Mouse (Mus musculus) intestine, embryonic 14.5 days (tissue): ENCODE results near the gene Sdk2. TPM values are rescaled to one million over a fixed set of nuclear protein-coding genes. Genes with fewer than 3 reads are reported as not detected.

Source experiments
- ATAC-seq: fragments of 200-750 bp; cut with Nextera tagmentation; replicated peaks from 2 replicates; pipeline ENCODE4 v1.8.0; 2017; ENCODE audit warnings: low read depth, moderate number of reproducible peaks, moderate TSS enrichment, moderate library complexity; ENCODE audit not compliant: low FRiP score, low TSS enrichment
- DNase-seq: peaks from one replicate; pipeline ENCODE4 v3.0.0-alpha.2; 2018; ENCODE audit warnings: low spot score
- H3K27ac ChIP-seq: fragments of 300-500 bp; sonication (generic); 2 replicates; pipeline ENCODE4 v1.5.1; 2014; ENCODE audit warnings: low read depth, mild to moderate bottlenecking, control low read depth
- H3K27me3 ChIP-seq: fragments of 300-500 bp; sonication (generic); replicated peaks from 2 replicates; pipeline ENCODE4 v1.6.1; 2014; ENCODE audit warnings: low read length, control low read depth; ENCODE audit not compliant: control insufficient read depth, insufficient read depth
- H3K36me3 ChIP-seq: fragments of 300-500 bp; sonication (generic); 2 replicates; pipeline ENCODE4 v1.6.1; 2014; ENCODE audit warnings: low read length, control low read depth; ENCODE audit not compliant: control insufficient read depth, insufficient read depth
- H3K4me1 ChIP-seq: fragments of 300-500 bp; sonication (generic); replicated peaks from 2 replicates; pipeline ENCODE4 v1.6.1; 2014; ENCODE audit warnings: low read length, control low read depth, mixed read lengths; ENCODE audit not compliant: control insufficient read depth, insufficient read depth
- H3K4me2 ChIP-seq: fragments of 300-500 bp; sonication (generic); 2 replicates; pipeline ENCODE4 v1.6.1; 2014; ENCODE audit warnings: low read length
- H3K4me3 ChIP-seq: fragments of 300-500 bp; sonication (generic); 2 replicates; pipeline ENCODE4 v1.5.1; 2014; ENCODE audit warnings: low read depth, low read length, control low read depth, mixed read lengths
- H3K9ac ChIP-seq: fragments of 300-500 bp; sonication (generic); 2 replicates; pipeline ENCODE4 v1.6.1; 2014; ENCODE audit warnings: mild to moderate bottlenecking, low read length
- H3K9me3 ChIP-seq: fragments of 300-500 bp; sonication (generic); 2 replicates; pipeline ENCODE4 v1.6.1; 2016; ENCODE audit warnings: low read length, control low read depth; ENCODE audit not compliant: control insufficient read depth
- WGBS: fragments of 180-500 bp; shearing (Covaris S2); extraction: QIAGEN DNeasy Blood & Tissue Kit; methylation state at CpG from one replicate; pipeline ENCODE4 v1.1.7; 2014; 5-methylcytosine and 5-hydroxymethylcytosine counted together
- polyA plus RNA-seq: library from polyadenylated mRNA; unstranded; fragments of >200 nt; fragmentation: Nextera tagmentation; extraction: Ambion mirVana; gene quantifications from 2 replicates; pipeline ENCODE4 v1.2.1, GENCODE M21; 2014

The Sdk2 gene
- polyA plus RNA-seq, 1 experiment from 2014 or later = 3.1 TPM

- Histone ChIP-seq H3K27ac (no peak overlapping the region), H3K4me2 (no peak overlapping the region), H3K36me3 (peaks cover 51% of the 10 kb centered on the region), H3K4me1 (peaks cover 17% of the 10 kb centered on the region), H3K9ac (no peak overlapping the region), H3K9me3 (no peaks in the 10 kb centered on the region), H3K27me3 (no peaks in the 10 kb centered on the region), H3K4me3 (no peak overlapping the region)
- 90% methylated on average over 21 of the region's 21 CpGs for WGBS
- no peak for ATAC-seq
- DNase-seq = no peak
Observed at GRCm38 (mm10) chr11:113729239-113729638, 337.6 kb downstream of the Sdk2 start.

- peaks cover 51% of the 10 kb centered on the region for H3K36me3 ChIP-seq
- no peak for ATAC-seq
- peaks cover 5% of the 10 kb centered on the region for H3K4me1 ChIP-seq
- WGBS = 68% methylated on average over 6 of the region's 6 CpGs
- H3K27ac ChIP-seq = no peak overlapping the region
- no peaks in the 10 kb centered on the region for H3K9me3 ChIP-seq
- H3K9ac ChIP-seq = no peak overlapping the region
- no peaks in the 10 kb centered on the region for H3K27me3 ChIP-seq
- no peak for DNase-seq
- no peak overlapping the region for H3K4me3 ChIP-seq
- no peak overlapping the region for H3K4me2 ChIP-seq
Observed at GRCm38 (mm10) chr11:113727992-113728391, 338.9 kb downstream of the Sdk2 start.

- Histone ChIP-seq H3K4me2 (no peak overlapping the region), H3K9me3 (no peaks in the 10 kb centered on the region), H3K4me1 (no peaks in the 10 kb centered on the region; the same call in none of the 2 replicates), H3K27ac (no peak overlapping the region), H3K9ac (no peak overlapping the region), H3K36me3 (peaks cover 51% of the 10 kb centered on the region), H3K4me3 (no peak overlapping the region), H3K27me3 (no peaks in the 10 kb centered on the region)
- ATAC-seq = no peak
- DNase-seq = no peak
- WGBS = 85% methylated on average over 14 of the region's 14 CpGs
Observed at GRCm38 (mm10) chr11:113726994-113727888, 339.6 kb downstream of the Sdk2 start.
